ENCODE assay signal across 8 mouse cellular contexts in the genomic region with DNA sequence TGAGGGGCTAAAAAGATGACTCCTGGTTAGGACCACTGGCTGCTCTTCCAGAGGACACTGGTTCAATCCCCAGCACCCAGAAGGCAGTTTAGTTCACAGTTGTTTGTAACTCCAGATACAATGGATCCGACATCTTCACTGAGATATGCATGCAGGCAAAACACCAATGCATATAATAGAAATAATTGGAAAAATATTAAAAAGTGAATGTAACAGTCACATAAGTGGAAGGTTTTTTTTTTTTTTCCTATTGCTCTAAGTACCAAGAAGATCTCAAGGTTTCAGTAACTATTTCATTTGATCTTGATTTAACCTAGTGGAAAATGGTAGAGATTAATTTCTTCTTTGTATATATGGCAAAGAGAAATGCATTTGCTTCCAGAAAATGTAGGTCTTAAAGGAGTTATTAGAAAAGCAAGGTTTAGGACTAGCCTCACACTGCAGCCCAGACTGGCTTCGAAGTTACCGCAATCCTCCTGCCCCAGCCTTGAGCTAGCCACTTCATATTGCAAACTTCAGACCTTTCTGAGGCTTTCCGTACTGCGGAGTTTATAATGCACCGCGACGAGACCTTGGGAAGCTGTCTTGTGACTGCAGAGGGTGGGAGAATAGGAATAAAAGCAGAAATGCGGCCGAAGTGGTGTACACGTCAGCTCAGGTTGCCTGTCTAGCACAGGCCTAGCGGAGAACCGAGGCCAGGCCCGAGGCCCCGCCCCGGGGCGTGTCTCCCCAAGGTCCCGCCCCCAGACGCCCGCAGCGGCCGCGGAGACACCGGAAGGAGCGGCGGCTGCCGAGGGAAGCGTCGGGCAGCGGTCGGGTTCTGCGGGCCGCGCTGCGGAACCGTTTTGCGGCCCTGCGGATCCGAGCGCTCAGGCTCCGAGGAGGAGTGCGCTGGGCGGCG. TPM values are rescaled to one million over a fixed set of nuclear protein-coding genes. Genes with fewer than 3 reads are reported as not detected.
A peak's percentile ranks its signal among the peaks of the same experiment; 100 is the strongest.
DNase-seq lines count a peak whose midpoint lies in the region; ATAC-seq and TF ChIP-seq lines count a peak whose summit lies in the region.

Gene Usp33 (plus strand): TSS at position 747 of the 901 bp plus-strand sequence.

- H3K4me3 ChIP-seq in embryonic facial prominence, embryonic 14.5 days (ENCODE audit: low read depth, low read length): peak within 1 kb of the TSS; percentile 74
- peak within 1 kb of the TSS; percentile 57 for H3K4me3 ChIP-seq in limb, embryonic 14.5 days (replicated peaks; ENCODE audit: low read length)
- H3K4me3 ChIP-seq in midbrain, postnatal 0 days (ENCODE audit: low read depth, low read length): peak within 1 kb of the TSS; percentile 75

- no peaks in the 10 kb centered on the region for H3K9me3 ChIP-seq in embryonic facial prominence, embryonic 14.5 days (ENCODE audit: control insufficient read depth, low read length)
- no peaks in the 10 kb centered on the region for H3K9me3 ChIP-seq in limb, embryonic 14.5 days (ENCODE audit: control insufficient read depth, low read length)
- H3K9me3 ChIP-seq in midbrain, postnatal 0 days (ENCODE audit: low read length): no peaks in the 10 kb centered on the region

- no peaks in the 10 kb centered on the region for H3K36me3 ChIP-seq in embryonic facial prominence, embryonic 14.5 days (ENCODE audit: control insufficient read depth, insufficient read depth, low read length)
- 0 out of 2 replicates have a peak, but pooled peaks cover 6% of the 10 kb centered on the region for H3K36me3 ChIP-seq in limb, embryonic 14.5 days (ENCODE audit: control insufficient read depth, insufficient read depth, low read length)
- no peaks in the 10 kb centered on the region for H3K36me3 ChIP-seq in midbrain, postnatal 0 days (ENCODE audit: insufficient read depth, low read length)

- H3K4me1 ChIP-seq in embryonic facial prominence, embryonic 14.5 days (ENCODE audit: control insufficient read depth, insufficient read depth, low read length): peaks cover 5% of the 10 kb centered on the region
- H3K4me1 ChIP-seq in limb, embryonic 14.5 days (ENCODE audit: control insufficient read depth, insufficient read depth, low read length): peaks cover 9% of the 10 kb centered on the region
- peaks cover 4% of the 10 kb centered on the region for H3K4me1 ChIP-seq in midbrain, postnatal 0 days (ENCODE audit: insufficient read depth, low read length)

- H3K4me2 ChIP-seq in embryonic facial prominence, embryonic 14.5 days (ENCODE audit: low read depth, low read length): peak within 1 kb of the TSS; percentile 54
- H3K4me2 ChIP-seq in limb, embryonic 14.5 days (replicated peaks; ENCODE audit: low read depth, low read length, severe bottlenecking): peak within 1 kb of the TSS; percentile 70
- peak within 1 kb of the TSS; percentile 65 for H3K4me2 ChIP-seq in midbrain, postnatal 0 days (ENCODE audit: low read depth, low read length, poor library complexity, severe bottlenecking)

- H3K9ac ChIP-seq in embryonic facial prominence, embryonic 14.5 days (ENCODE audit: low read depth, low read length): peak within 1 kb of the TSS; percentile 82
- H3K9ac ChIP-seq in limb, embryonic 14.5 days (ENCODE audit: low read depth, low read length, severe bottlenecking): peak within 1 kb of the TSS; percentile 82
- H3K9ac ChIP-seq in midbrain, postnatal 0 days (replicated peaks; ENCODE audit: low read length, poor library complexity, severe bottlenecking): peak within 1 kb of the TSS; percentile 91

- peak; percentile 85 for DNase-seq in 3T3-L1 (ENCODE audit: low read depth, low spot score)
- DNase-seq in adrenal gland, postnatal 4 days (ENCODE audit: low spot score in 2 of 2): peak; percentile 91 to 93
- DNase-seq in embryonic facial prominence, embryonic 14.5 days (ENCODE audit: low spot score): peak; percentile 95
- DNase-seq in heart, adult 8-10 months (ENCODE audit: low spot score): peak; percentile 90
- DNase-seq in kidney, adult 9 months: peak; percentile 95
- peak; percentile 92 for DNase-seq in limb, embryonic 14.5 days (ENCODE audit: low spot score)
- peak; percentile 95 for DNase-seq in midbrain, postnatal 0 days (ENCODE audit: low spot score)
- peak; percentile 94 to 97 for DNase-seq in spleen, postnatal 14 days (ENCODE audit: low spot score in 2 of 2)

- H3K27ac ChIP-seq in embryonic facial prominence, embryonic 14.5 days (replicated peaks; ENCODE audit: low read depth, low read length): peak within 1 kb of the TSS; percentile 80
- peak within 1 kb of the TSS; percentile 81; the same call in 1 of the 2 replicates for H3K27ac ChIP-seq in limb, embryonic 14.5 days (replicated peaks; ENCODE audit: low read depth, low read length)
- H3K27ac ChIP-seq in midbrain, postnatal 0 days (ENCODE audit: low read depth, low read length): peak within 1 kb of the TSS; percentile 89

- peak; percentile 77; the same call in 1 of the 2 replicates for TF ChIP-seq POLR2A in limb, embryonic 14.5 days (IDR thresholded peaks at IDR 0.05; ENCODE audit: borderline replicate concordance, extremely low read depth, insufficient read depth, insufficient read length)

- peak; percentile 18; the same call in 1 of the 2 replicates for TF ChIP-seq CTCF in midbrain, postnatal 0 days (IDR thresholded peaks at IDR 0.05)

- no peaks in the 10 kb centered on the region for H3K27me3 ChIP-seq in embryonic facial prominence, embryonic 14.5 days (replicated peaks; ENCODE audit: control insufficient read depth, insufficient read depth, low read length)
- no peaks in the 10 kb centered on the region for H3K27me3 ChIP-seq in limb, embryonic 14.5 days (ENCODE audit: control insufficient read depth, insufficient read depth, low read length)
- no peaks in the 10 kb centered on the region for H3K27me3 ChIP-seq in midbrain, postnatal 0 days (ENCODE audit: insufficient read depth, low read length)

- 18% methylated on average over 13 of the region's 44 CpGs for WGBS in embryonic facial prominence, embryonic 14.5 days
- 11% methylated on average over 31 of the region's 44 CpGs for whole genome bisulfite sequencing in limb, embryonic 14.5 days
- WGBS in midbrain, postnatal 0 days: 10% methylated on average over 26 of the region's 44 CpGs

- peak; percentile 98 for ATAC-seq in embryonic facial prominence, embryonic 14.5 days (ENCODE audit: low read depth)
- ATAC-seq in limb, embryonic 14.5 days (ENCODE audit: low FRiP score, low read depth): peak; percentile 98
- peak; percentile 96 for ATAC-seq in midbrain, postnatal 0 days (ENCODE audit: low FRiP score)

RNA-seq across cellular contexts. Expression of gene Usp33, which starts in this region (rescaled TPM):
- 10 to 100 TPM; 91.9 to 92.1 TPM for total RNA-seq in adrenal gland, postnatal 4 days (2021)
- polyA plus RNA-seq in embryonic facial prominence, embryonic 14.5 days (2014; fragmentation: Nextera tagmentation; extraction: Ambion mirVana): 46.2 and 46.8 TPM in 2 replicates
- 10 to 100 TPM; 24.5 to 25.5 (median 24.6) TPM for total RNA-seq in heart, adult 8-10 months (2022)
- 44.0 and 54.9 TPM in 2 replicates for polyA plus RNA-seq in limb, embryonic 14.5 days (2012; rRNA removed)
- polyA plus RNA-seq in limb, embryonic 14.5 days (2014; fragmentation: Nextera tagmentation; extraction: Ambion mirVana): 44.9 and 50.9 TPM in 2 replicates
- 83.3 and 91.4 TPM in 2 replicates for total RNA-seq in midbrain, postnatal 0 days (2014; rRNA removed)
- polyA plus RNA-seq in midbrain, postnatal 0 days (2015; fragmentation: Nextera tagmentation; extraction: Ambion mirVana): 65.3 and 70.7 TPM in 2 replicates

Comparison
In these comparisons a context has a peak if more than half of its experiments do, and no peak if none do; other contexts are left out.
1. Peak in every context shown above with its lines: DNase-seq, ATAC-seq, H3K4me3 ChIP-seq and H3K27ac ChIP-seq.